In genomic region chr2:5641678-5642077, GRCm38 (mm10) we compare ENCODE assay signal across 16 mouse cellular contexts.
A peak's percentile ranks its signal among the peaks of the same experiment; 100 is the strongest.
DNase-seq lines count a peak whose midpoint lies in the region; TF ChIP-seq lines count a peak whose summit lies in the region.
"Had no signal": no experiment of that assay in that cellular context is flagged by ENCODE, and none has a peak within 500 bp of the region (broad histone marks: within the 10 kb centered on the region; RNA-seq: fewer than 3 reads in every experiment).

No protein-coding gene starts in this region.

- no peaks in the 10 kb centered on the region for H3K9me3 ChIP-seq in heart, embryonic 10.5 days
- H3K9me3 ChIP-seq: embryonic facial prominence, embryonic 10.5 days; hindbrain, embryonic 13.5 days; limb, embryonic 10.5 days had no signal

- 33% methylated on average over 5 of the region's 5 CpGs for WGBS in heart, embryonic 10.5 days
- WGBS in thymus, adult 2 months: 68% methylated on average over 5 of the region's 5 CpGs

- no peak overlapping the region for H3K27ac ChIP-seq in heart, embryonic 10.5 days
- H3K27ac ChIP-seq in thymus, adult 2 months (ENCODE audit: control insufficient read depth, insufficient read depth, low read length): peak overlapping the region; percentile 20; the same call in 1 of the 2 replicates
- H3K27ac ChIP-seq: embryonic facial prominence, embryonic 10.5 days; hindbrain, embryonic 13.5 days; limb, embryonic 10.5 days had no signal

- DNase-seq in heart, embryonic 10.5 days (ENCODE audit: low spot score): peak; percentile 69
- DNase-seq in heart, postnatal 4 days: no peak
- peak; percentile 55 for DNase-seq in layer of hippocampus, adult 9-11 months
- no peak for DNase-seq in layer of hippocampus, postnatal 36 days
- no peak for DNase-seq in thymus, adult 2 months
- no peak for DNase-seq in thymus, postnatal 25 days
- DNase-seq in telencephalon, adult 2 months (ENCODE audit: low read depth, low spot score): peak; percentile 62
- DNase-seq in testis, postnatal 14 days (ENCODE audit: low spot score): no peak
- DNase-seq: cerebellum, adult 2 months; kidney, adult 8-10 months; kidney, postnatal 25 days; lung, adult 18-20 months; lung, postnatal 14 days had no signal

- no peak for TF ChIP-seq CTCF in thymus, adult 2 months (IDR thresholded peaks at IDR 0.05; ENCODE audit: borderline replicate concordance, control insufficient read depth, extremely low read depth, insufficient read depth, low read length, poor library complexity)

- no peak overlapping the region for H3K4me3 ChIP-seq in heart, embryonic 10.5 days
- no peak overlapping the region for H3K4me3 ChIP-seq in thymus, adult 2 months (ENCODE audit: control insufficient read depth, insufficient read depth, low read length)
- H3K4me3 ChIP-seq: embryonic facial prominence, embryonic 10.5 days; hindbrain, embryonic 13.5 days; limb, embryonic 10.5 days had no signal

- no peak for TF ChIP-seq POLR2A in thymus, adult 2 months (IDR thresholded peaks at IDR 0.05; ENCODE audit: control insufficient read depth, extremely low read depth, insufficient read depth, low read length, poor library complexity)

- H3K4me1 ChIP-seq in heart, embryonic 10.5 days: peaks cover 7% of the 10 kb centered on the region; the same call in 1 of the 2 replicates
- H3K4me1 ChIP-seq in thymus, adult 2 months (replicated peaks; ENCODE audit: control insufficient read depth, insufficient read depth, low read length): peaks cover 32% of the 10 kb centered on the region
- H3K4me1 ChIP-seq: embryonic facial prominence, embryonic 10.5 days had no signal

- H3K36me3 ChIP-seq in heart, embryonic 10.5 days: no peaks in the 10 kb centered on the region
- H3K36me3 ChIP-seq in thymus, adult 2 months (ENCODE audit: control insufficient read depth, insufficient read depth, low read length): no peaks in the 10 kb centered on the region
- H3K36me3 ChIP-seq: embryonic facial prominence, embryonic 10.5 days; hindbrain, embryonic 13.5 days; limb, embryonic 10.5 days had no signal

- H3K27me3 ChIP-seq in heart, embryonic 10.5 days (ENCODE audit: insufficient read depth, poor library complexity, severe bottlenecking): no peaks in the 10 kb centered on the region
- no peaks in the 10 kb centered on the region for H3K27me3 ChIP-seq in thymus, adult 2 months (ENCODE audit: control insufficient read depth, insufficient read depth, low read length)
- H3K27me3 ChIP-seq: hindbrain, embryonic 13.5 days had no signal

Comparison
In these comparisons a context has a peak if more than half of its experiments do, and no peak if none do; other contexts are left out.
1. DNase-seq: peak in heart, embryonic 10.5 days (single experiment), layer of hippocampus, adult 9-11 months (single experiment) and telencephalon, adult 2 months (single experiment); none in heart, postnatal 4 days (single experiment), layer of hippocampus, postnatal 36 days (0 of 2), thymus, adult 2 months (single experiment), thymus, postnatal 25 days (single experiment) and testis, postnatal 14 days (single experiment).